Mouse (Mus musculus): ENCODE data around the gene Grik5. TPM values are rescaled to one million over a fixed set of nuclear protein-coding genes. Genes with fewer than 3 reads are reported as not detected.

Gene Grik5
- polyA plus RNA-seq, 1 experiment from 2014 or later = 8.5 TPM

- no peak for ATAC-seq (ENCODE audit: low FRiP score, low read depth)
- no peak overlapping the region for H3K27ac ChIP-seq
- H3K4me3 ChIP-seq = no peak overlapping the region
- peaks cover 4% of the 10 kb centered on the region; the same call in 1 of the 2 replicates for H3K4me1 ChIP-seq
- 69% methylated on average over 3 of the region's 3 CpGs for WGBS
- no peak overlapping the region for H3K4me2 ChIP-seq (replicated peaks)
- no peak overlapping the region for H3K9ac ChIP-seq
- H3K27me3 ChIP-seq = peaks cover 3% of the 10 kb centered on the region; the same call in 1 of the 2 replicates
- no peaks in the 10 kb centered on the region for H3K36me3 ChIP-seq
- H3K9me3 ChIP-seq = no peaks in the 10 kb centered on the region
Measured at GRCm38 (mm10) chr7:25098169-25098568, 26.0 kb upstream of the Grik5 start.

GRCm38 (mm10) chr7:25089875-25090274, 17.7 kb upstream of the Grik5 start:
- 39% methylated on average over 10 of the region's 10 CpGs for WGBS
- peaks cover 16% of the 10 kb centered on the region for H3K36me3 ChIP-seq
- no peak overlapping the region for H3K4me3 ChIP-seq
- peaks cover 23% of the 10 kb centered on the region for H3K4me1 ChIP-seq
- H3K4me2 ChIP-seq (replicated peaks) = no peak overlapping the region
- no peak overlapping the region for H3K27ac ChIP-seq
- peak overlapping the region; percentile 19; the same call in 1 of the 2 replicates for H3K9ac ChIP-seq
- H3K27me3 ChIP-seq = 0 out of 2 replicates have a peak, but pooled peaks cover 3% of the 10 kb centered on the region
- no peak for ATAC-seq (ENCODE audit: low FRiP score, low read depth)
- H3K9me3 ChIP-seq = no peaks in the 10 kb centered on the region

GRCm38 (mm10) chr7:25088968-25089367, 16.8 kb upstream of the Grik5 start:
- peaks cover 25% of the 10 kb centered on the region for H3K36me3 ChIP-seq
- ATAC-seq (ENCODE audit: low FRiP score, low read depth) = peak; percentile 15; the same call in 1 of the 2 replicates
- no peak overlapping the region for H3K4me3 ChIP-seq
- H3K9me3 ChIP-seq = no peaks in the 10 kb centered on the region
- no peak overlapping the region for H3K9ac ChIP-seq
- no peak overlapping the region for H3K27ac ChIP-seq
- WGBS = 30% methylated on average over 11 of the region's 11 CpGs
- H3K4me1 ChIP-seq = peaks cover 23% of the 10 kb centered on the region
- H3K4me2 ChIP-seq (replicated peaks) = peak overlapping the region; percentile 14; the same call in 1 of the 2 replicates
- 0 out of 2 replicates have a peak, but pooled peaks cover 3% of the 10 kb centered on the region for H3K27me3 ChIP-seq

- H3K9ac ChIP-seq = no peak overlapping the region
- peak; percentile 55; the same call in 1 of the 2 replicates for ATAC-seq (ENCODE audit: low FRiP score, low read depth)
- no peak overlapping the region for H3K4me2 ChIP-seq (replicated peaks)
- H3K36me3 ChIP-seq = peaks cover 29% of the 10 kb centered on the region
- WGBS = 13% methylated on average over 10 of the region's 10 CpGs
- H3K27me3 ChIP-seq = 0 out of 2 replicates have a peak, but pooled peaks cover 3% of the 10 kb centered on the region
- no peaks in the 10 kb centered on the region for H3K9me3 ChIP-seq
- H3K4me1 ChIP-seq = peaks cover 23% of the 10 kb centered on the region
- H3K27ac ChIP-seq = no peak overlapping the region
- H3K4me3 ChIP-seq = no peak overlapping the region
Measured at GRCm38 (mm10) chr7:25088531-25088930, 16.4 kb upstream of the Grik5 start.

GRCm38 (mm10) chr7:25087972-25088371, 15.8 kb upstream of the Grik5 start:
- Histone ChIP-seq H3K4me1 (peaks cover 18% of the 10 kb centered on the region), H3K9ac (no peak overlapping the region), H3K27me3 (0 out of 2 replicates have a peak, but pooled peaks cover 3% of the 10 kb centered on the region), H3K9me3 (no peaks in the 10 kb centered on the region), H3K4me3 (no peak overlapping the region), H3K27ac (no peak overlapping the region), H3K4me2 (replicated peaks) (no peak overlapping the region), H3K36me3 (peaks cover 35% of the 10 kb centered on the region)
- WGBS = 77% methylated on average over 5 of the region's 5 CpGs
- no peak for ATAC-seq (ENCODE audit: low FRiP score, low read depth)

- Histone ChIP-seq H3K4me3 (no peak overlapping the region), H3K9ac (no peak overlapping the region), H3K4me2 (replicated peaks) (no peak overlapping the region), H3K27me3 (0 out of 2 replicates have a peak, but pooled peaks cover 3% of the 10 kb centered on the region), H3K36me3 (peaks cover 41% of the 10 kb centered on the region), H3K27ac (no peak overlapping the region), H3K9me3 (no peaks in the 10 kb centered on the region), H3K4me1 (peaks cover 18% of the 10 kb centered on the region)
- ATAC-seq (ENCODE audit: low FRiP score, low read depth) = no peak
- WGBS = 59% methylated on average over 10 of the region's 10 CpGs
Measured at GRCm38 (mm10) chr7:25087256-25087912, 15.2 kb upstream of the Grik5 start.

GRCm38 (mm10) chr7:25086656-25087055, 14.5 kb upstream of the Grik5 start:
- Histone ChIP-seq H3K36me3 (peaks cover 48% of the 10 kb centered on the region), H3K4me2 (replicated peaks) (no peak overlapping the region), H3K4me3 (no peak overlapping the region), H3K9ac (no peak overlapping the region), H3K27ac (no peak overlapping the region), H3K4me1 (peaks cover 18% of the 10 kb centered on the region), H3K9me3 (no peaks in the 10 kb centered on the region), H3K27me3 (no peaks in the 10 kb centered on the region)
- ATAC-seq (ENCODE audit: low FRiP score, low read depth) = no peak
- WGBS = 51% methylated on average over 3 of the region's 3 CpGs

GRCm38 (mm10) chr7:25084621-25085020, 12.5 kb upstream of the Grik5 start:
- peaks cover 13% of the 10 kb centered on the region for H3K4me1 ChIP-seq
- no peak overlapping the region for H3K9ac ChIP-seq
- H3K4me2 ChIP-seq (replicated peaks) = no peak overlapping the region
- H3K4me3 ChIP-seq = no peak overlapping the region
- no peaks in the 10 kb centered on the region for H3K9me3 ChIP-seq
- 85% methylated on average over 5 of the region's 5 CpGs for WGBS
- no peak overlapping the region for H3K27ac ChIP-seq
- no peak for ATAC-seq (ENCODE audit: low FRiP score, low read depth)
- no peaks in the 10 kb centered on the region for H3K27me3 ChIP-seq
- peaks cover 69% of the 10 kb centered on the region for H3K36me3 ChIP-seq

GRCm38 (mm10) chr7:25082510-25082909, 10.4 kb upstream of the Grik5 start:
- H3K36me3 ChIP-seq = peaks cover 77% of the 10 kb centered on the region
- no peaks in the 10 kb centered on the region for H3K27me3 ChIP-seq
- no peak for ATAC-seq (ENCODE audit: low FRiP score, low read depth)
- H3K9ac ChIP-seq = no peak overlapping the region
- no peak overlapping the region for H3K27ac ChIP-seq
- H3K9me3 ChIP-seq = no peaks in the 10 kb centered on the region
- peaks cover 15% of the 10 kb centered on the region for H3K4me1 ChIP-seq
- no peak overlapping the region for H3K4me3 ChIP-seq
- 85% methylated on average over 4 of the region's 4 CpGs for WGBS
- H3K4me2 ChIP-seq (replicated peaks) = no peak overlapping the region

GRCm38 (mm10) chr7:25080431-25080830, 8.3 kb upstream of the Grik5 start:
- ATAC-seq (ENCODE audit: low FRiP score, low read depth) = no peak

GRCm38 (mm10) chr7:25079496-25080026, 7.4 kb upstream of the Grik5 start:
- no peaks in the 10 kb centered on the region for H3K27me3 ChIP-seq
- ATAC-seq (ENCODE audit: low FRiP score, low read depth) = no peak
- H3K4me1 ChIP-seq = peaks cover 21% of the 10 kb centered on the region
- peaks cover 58% of the 10 kb centered on the region for H3K36me3 ChIP-seq
- 84% methylated on average over 12 of the region's 12 CpGs for WGBS
- H3K9ac ChIP-seq = peak overlapping the region; percentile 95; the same call in 1 of the 2 replicates
- no peak overlapping the region for H3K4me3 ChIP-seq
- H3K27ac ChIP-seq = no peak overlapping the region
- H3K4me2 ChIP-seq (replicated peaks) = no peak overlapping the region
- no peaks in the 10 kb centered on the region for H3K9me3 ChIP-seq

More at GRCm38 (mm10) chr7:25080431-25080830, 8.3 kb upstream of the Grik5 start:
- H3K4me2 ChIP-seq (replicated peaks) = no peak overlapping the region
- H3K4me3 ChIP-seq = no peak overlapping the region
- H3K9me3 ChIP-seq = no peaks in the 10 kb centered on the region
- no peak overlapping the region for H3K27ac ChIP-seq
- peaks cover 67% of the 10 kb centered on the region for H3K36me3 ChIP-seq
- H3K4me1 ChIP-seq = peaks cover 21% of the 10 kb centered on the region
- H3K27me3 ChIP-seq = no peaks in the 10 kb centered on the region
- 94% methylated on average over 13 of the region's 13 CpGs for WGBS
- no peak overlapping the region for H3K9ac ChIP-seq

GRCm38 (mm10) chr7:25077414-25077755, 5.2 kb upstream of the Grik5 start:
- H3K9me3 ChIP-seq = no peaks in the 10 kb centered on the region
- H3K4me3 ChIP-seq = peak overlapping the region; percentile 87
- peaks cover 36% of the 10 kb centered on the region for H3K36me3 ChIP-seq
- peak; percentile 49 for ATAC-seq (ENCODE audit: low FRiP score, low read depth)
- no peaks in the 10 kb centered on the region for H3K27me3 ChIP-seq
- H3K27ac ChIP-seq = peak overlapping the region; percentile 97
- under 1% methylated on average over 33 of the region's 33 CpGs for WGBS
- peak overlapping the region; percentile 95 for H3K9ac ChIP-seq
- peak overlapping the region; percentile 86 for H3K4me2 ChIP-seq (replicated peaks)
- H3K4me1 ChIP-seq = peaks cover 31% of the 10 kb centered on the region

All from limb, embryonic 13.5 days (tissue).